Comparison of ENCODE assay signal across 8 mouse cellular contexts in genomic region chr6:30469370-30469769, GRCm38 (mm10). TPM values are rescaled to one million over a fixed set of nuclear protein-coding genes. Genes with fewer than 3 reads are reported as not detected.
DNase-seq lines count a peak whose midpoint lies in the region; ATAC-seq lines count a peak whose summit lies in the region.

No protein-coding gene starts in this region.

- no peaks in the 10 kb centered on the region for H3K27me3 ChIP-seq in neural tube, embryonic 15.5 days (replicated peaks)

- no peaks in the 10 kb centered on the region for H3K36me3 ChIP-seq in neural tube, embryonic 15.5 days

- H3K4me1 ChIP-seq in neural tube, embryonic 15.5 days: peaks cover 13% of the 10 kb centered on the region

- 41% methylated on average over 12 of the region's 12 CpGs for WGBS in neural tube, embryonic 15.5 days

- H3K27ac ChIP-seq in neural tube, embryonic 15.5 days (replicated peaks): peak overlapping the region; percentile 25; the same call in 1 of the 2 replicates

- no peak overlapping the region for H3K4me2 ChIP-seq in neural tube, embryonic 15.5 days

- no peak overlapping the region for H3K4me3 ChIP-seq in neural tube, embryonic 15.5 days (replicated peaks)

- H3K9ac ChIP-seq in neural tube, embryonic 15.5 days (replicated peaks): no peak overlapping the region

- peak; percentile 78 to 85 for DNase-seq in adrenal gland, adult (ENCODE audit: inconsistent age in 2 of 2, low spot score in 1 of 2)
- DNase-seq in adrenal gland, postnatal 4 days (ENCODE audit: low spot score in 2 of 2): no peak
- peak; percentile 76 for DNase-seq in retina, postnatal 1 day
- no peak for DNase-seq in retina, embryonic 14.5 days (ENCODE audit: low spot score)
- peak; percentile 68 for DNase-seq in gastrocnemius, postnatal 10 days
- no peak for DNase-seq in thymus, postnatal 36 days
- no peak for DNase-seq in frontal cortex, postnatal 36 days (ENCODE audit: low spot score in 2 of 2)

- no peaks in the 10 kb centered on the region for H3K9me3 ChIP-seq in neural tube, embryonic 15.5 days (replicated peaks)

- ATAC-seq in neural tube, embryonic 15.5 days (ENCODE audit: low FRiP score): peak; percentile 43; the same call in 1 of the 2 replicates

RNA-seq across cellular contexts. Expression of gene Tmem209, which starts 40.2 kb away (rescaled TPM):
- total RNA-seq in adrenal gland, postnatal 4 days (2021): 10 to 100 TPM; 36.1 to 36.9 TPM
- total RNA-seq in gastrocnemius, postnatal 10 days (2021): 10 to 100 TPM; 10.5 to 12.1 TPM
- 21.1 and 29.6 TPM in 2 replicates for polyA plus RNA-seq in neural tube, embryonic 15.5 days (2015; fragmentation: Nextera tagmentation; extraction: Ambion mirVana)

RNA-seq across cellular contexts. Expression of gene Ssmem1, which starts 40.3 kb away (rescaled TPM):
- under 1 TPM; 0.45 to 0.59 TPM for total RNA-seq in adrenal gland, postnatal 4 days (2021)
- total RNA-seq in gastrocnemius, postnatal 10 days (2021): under 1 TPM; 0.21 to 0.56 TPM
- not detected in 2 replicates for polyA plus RNA-seq in neural tube, embryonic 15.5 days (2015; fragmentation: Nextera tagmentation; extraction: Ambion mirVana)

Comparison
In these comparisons a context has a peak if more than half of its experiments do, and no peak if none do; other contexts are left out.
1. DNase-seq: peak in adrenal gland, adult (2 of 2), retina, postnatal 1 day (single experiment) and gastrocnemius, postnatal 10 days (single experiment); none in adrenal gland, postnatal 4 days (0 of 2), retina, embryonic 14.5 days (single experiment), thymus, postnatal 36 days (0 of 2) and frontal cortex, postnatal 36 days (0 of 2).